20 mouse cellular contexts compared by ENCODE assay signal in genomic region chr11:94140540-94140939, GRCm38 (mm10).
DNase-seq lines count a peak whose midpoint lies in the region; TF ChIP-seq lines count a peak whose summit lies in the region.
"Had no signal": no experiment of that assay in that cellular context is flagged by ENCODE, and none has a peak within 500 bp of the region (broad histone marks: within the 10 kb centered on the region; RNA-seq: fewer than 3 reads in every experiment).

No protein-coding gene starts in this region.

- no peaks in the 10 kb centered on the region for H3K36me3 ChIP-seq in kidney, adult 2 months (ENCODE audit: control insufficient read depth, insufficient read depth, low read length)
- H3K36me3 ChIP-seq: embryonic facial prominence, embryonic 12.5 days; embryonic facial prominence, embryonic 15.5 days; G1E; hindbrain, embryonic 10.5 days; hindbrain, embryonic 13.5 days; intestine, embryonic 15.5 days had no signal

- no peaks in the 10 kb centered on the region for H3K27me3 ChIP-seq in kidney, adult 2 months (replicated peaks; ENCODE audit: control insufficient read depth, insufficient read depth, low read length)
- H3K27me3 ChIP-seq: embryonic facial prominence, embryonic 12.5 days; embryonic facial prominence, embryonic 15.5 days; hindbrain, embryonic 13.5 days; intestine, embryonic 15.5 days had no signal

- TF ChIP-seq CTCF in gastrocnemius, adult 2 months (IDR thresholded peaks at IDR 0.05): no peak
- no peak for TF ChIP-seq CTCF in kidney, adult 2 months (conservative IDR thresholded peaks at IDR 0.05; ENCODE audit: insufficient read depth, insufficient read length, low read depth, low read length)

- no peak for TF ChIP-seq POLR2A in kidney, adult 2 months (IDR thresholded peaks at IDR 0.05; ENCODE audit: low read depth, low read length)

- peaks cover 47% of the 10 kb centered on the region for H3K4me1 ChIP-seq in kidney, adult 2 months (ENCODE audit: control insufficient read depth, insufficient read depth, low read length)

- WGBS in kidney, adult 2 months: 71% methylated on average over 3 of the region's 3 CpGs

- no peak overlapping the region for H3K4me3 ChIP-seq in gastrocnemius, adult 2 months
- no peak overlapping the region for H3K4me3 ChIP-seq in kidney, adult 2 months (ENCODE audit: insufficient read depth, low read depth, low read length)
- H3K4me3 ChIP-seq: embryonic facial prominence, embryonic 12.5 days; embryonic facial prominence, embryonic 15.5 days; hindbrain, embryonic 10.5 days; hindbrain, embryonic 13.5 days; intestine, embryonic 15.5 days had no signal

- peak; percentile 25 for DNase-seq in cerebellum, adult 11-12 months
- no peak for DNase-seq in cerebellum, postnatal 4 days (ENCODE audit: low spot score in 2 of 2)
- DNase-seq in gastrocnemius, adult 2 months: no peak
- DNase-seq in gastrocnemius, adult 8-10 months (ENCODE audit: low spot score in 2 of 2): no peak
- DNase-seq in kidney, adult 2 months: peak; percentile 41
- no peak for DNase-seq in kidney, adult 8-10 months
- DNase-seq in ES-CJ7 (ENCODE audit: low read depth, low spot score): peak; percentile 64
- DNase-seq in MN1 (ENCODE audit: low spot score): no peak
- DNase-seq: adrenal gland, postnatal 14 days; cerebellum, adult 11 months; cerebellum, postnatal 10 days; forebrain, postnatal 0 days; gastrocnemius, postnatal 10 days; kidney, adult 18-20 months had no signal

- H3K27ac ChIP-seq in gastrocnemius, adult 2 months: peak overlapping the region; percentile 46; the same call in 1 of the 2 replicates
- no peak overlapping the region for H3K27ac ChIP-seq in kidney, adult 2 months (ENCODE audit: insufficient read depth, low read depth, low read length)
- H3K27ac ChIP-seq: embryonic facial prominence, embryonic 12.5 days; embryonic facial prominence, embryonic 15.5 days; hindbrain, embryonic 10.5 days; hindbrain, embryonic 13.5 days; intestine, embryonic 15.5 days had no signal

- intact Hi-C loops in gastrocnemius, adult 2 months (cut with DNase I): no loop called here

Comparison
In these comparisons a context has a peak if more than half of its experiments do, and no peak if none do; other contexts are left out.
1. DNase-seq: peak in cerebellum, adult 11-12 months (single experiment), kidney, adult 2 months (single experiment) and ES-CJ7 (single experiment); none in cerebellum, postnatal 4 days (0 of 2), gastrocnemius, adult 2 months (single experiment), gastrocnemius, adult 8-10 months (0 of 2), kidney, adult 8-10 months (0 of 2) and MN1 (single experiment).